Mouse (Mus musculus): Measurements from ENCODE around the gene Map1lc3a. TPM values are rescaled to one million over a fixed set of nuclear protein-coding genes. Genes with fewer than 3 reads are reported as not detected.

The Map1lc3a gene
- polyA plus RNA-seq, 1 experiment: 443 TPM

DNA sequence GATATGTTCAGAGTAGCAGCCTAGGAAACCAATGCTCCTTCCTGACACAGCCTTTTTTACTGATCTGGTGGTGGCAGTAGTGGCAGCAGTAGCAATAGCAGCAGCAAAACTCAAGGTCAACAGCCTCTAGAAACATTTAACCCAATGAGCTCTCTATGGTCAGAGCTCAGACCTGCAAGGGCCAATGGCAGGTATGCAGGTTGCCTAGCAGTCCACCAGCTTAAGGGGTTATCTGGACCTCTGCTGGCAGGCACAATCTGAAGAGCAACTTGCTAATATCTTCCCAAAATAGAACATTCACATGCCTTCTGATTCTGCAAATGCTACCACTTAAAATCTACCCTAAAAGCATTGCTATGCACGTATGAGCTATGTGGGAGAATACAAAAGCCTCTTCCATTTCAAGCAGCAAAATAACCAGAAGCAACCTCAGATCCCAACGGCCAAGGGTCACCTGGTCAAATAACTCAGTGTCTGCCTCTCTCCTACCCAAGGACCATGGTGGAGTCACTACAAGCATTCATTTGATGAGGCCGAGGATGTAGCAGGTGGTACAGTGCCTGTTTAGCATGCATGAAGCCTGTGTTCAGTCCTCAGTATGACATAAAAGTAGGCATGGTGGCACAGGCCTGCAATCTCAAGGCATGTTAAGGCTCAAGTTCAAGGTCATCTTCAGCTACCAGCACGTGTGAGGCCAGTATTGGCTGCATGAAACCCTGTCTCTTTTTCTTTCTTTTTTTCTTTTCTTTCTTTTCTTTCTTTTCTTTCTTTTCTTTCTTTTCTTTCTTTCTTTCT lies 11.6 kb downstream of the Map1lc3a start:
- H3K27ac ChIP-seq (ENCODE audit: insufficient read depth, low read length): no peak overlapping the region
- no peak for DNase-seq
- WGBS: 87% methylated on average over 4 of the region's 4 CpGs
- TF ChIP-seq POLR2A (IDR thresholded peaks at IDR 0.05; ENCODE audit: borderline replicate concordance, insufficient read depth, low read length): no peak
- TF ChIP-seq CTCF (IDR thresholded peaks at IDR 0.05; ENCODE audit: borderline replicate concordance, insufficient read depth, low read depth, low read length): no peak
- H3K4me3 ChIP-seq (replicated peaks; ENCODE audit: insufficient read depth, low read depth, low read length): no peak overlapping the region
- H3K4me1 ChIP-seq (ENCODE audit: control insufficient read depth, insufficient read depth, low read length): peaks cover 3% of the 10 kb centered on the region
- no peaks in the 10 kb centered on the region for H3K27me3 ChIP-seq (ENCODE audit: control insufficient read depth, insufficient read depth, low read length)

DNA sequence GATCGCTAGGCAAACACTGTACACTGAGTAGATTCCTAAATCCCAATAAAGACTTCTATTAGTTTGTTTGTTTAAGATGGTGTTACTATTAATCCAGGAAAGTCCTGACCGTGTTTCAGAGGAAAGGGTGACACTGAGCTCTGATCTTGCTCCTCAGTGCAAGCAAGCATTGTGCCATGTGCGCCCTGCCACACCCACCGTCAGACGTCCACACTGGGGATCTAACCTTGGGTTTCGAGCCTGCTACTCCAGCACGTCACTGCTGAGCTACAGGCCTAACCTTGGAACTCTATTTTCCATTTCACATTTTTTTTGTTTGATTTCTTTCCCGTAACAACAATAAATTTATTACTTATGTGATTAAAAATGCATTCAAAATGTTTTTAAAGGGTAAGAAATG lies 14.0 kb downstream of the Map1lc3a start:
- no peak for DNase-seq
- H3K27ac ChIP-seq (ENCODE audit: insufficient read depth, low read length): no peak overlapping the region
- WGBS: 92% methylated on average over 8 of the region's 8 CpGs
- no peaks in the 10 kb centered on the region for H3K27me3 ChIP-seq (ENCODE audit: control insufficient read depth, insufficient read depth, low read length)
- no peak for TF ChIP-seq POLR2A (IDR thresholded peaks at IDR 0.05; ENCODE audit: borderline replicate concordance, insufficient read depth, low read length)
- TF ChIP-seq CTCF (IDR thresholded peaks at IDR 0.05; ENCODE audit: borderline replicate concordance, insufficient read depth, low read depth, low read length): no peak
- H3K4me3 ChIP-seq (replicated peaks; ENCODE audit: insufficient read depth, low read depth, low read length): no peak overlapping the region
- H3K4me1 ChIP-seq (ENCODE audit: control insufficient read depth, insufficient read depth, low read length): peaks cover 9% of the 10 kb centered on the region

- Histone ChIP-seq H3K27ac (ENCODE audit: insufficient read depth, low read length) (peak overlapping the region; percentile 9; the same call in 1 of the 2 replicates), H3K4me3 (replicated peaks; ENCODE audit: insufficient read depth, low read depth, low read length) (no peak overlapping the region), H3K27me3 (ENCODE audit: control insufficient read depth, insufficient read depth, low read length) (no peaks in the 10 kb centered on the region), H3K4me1 (ENCODE audit: control insufficient read depth, insufficient read depth, low read length) (peaks cover 9% of the 10 kb centered on the region)
- peak; percentile 44 to 73 for DNase-seq
- TF ChIP-seq CTCF (IDR thresholded peaks at IDR 0.05; ENCODE audit: borderline replicate concordance, insufficient read depth, low read depth, low read length) (peak; percentile 24; the same call in 1 of the 2 replicates), POLR2A (IDR thresholded peaks at IDR 0.05; ENCODE audit: borderline replicate concordance, insufficient read depth, low read length) (no peak)
- 14% methylated on average over 2 of the region's 2 CpGs for WGBS
These were observed 17.3 kb downstream of the Map1lc3a start for GRCm38 (mm10) chr2:155293382-155293781.

DNA sequence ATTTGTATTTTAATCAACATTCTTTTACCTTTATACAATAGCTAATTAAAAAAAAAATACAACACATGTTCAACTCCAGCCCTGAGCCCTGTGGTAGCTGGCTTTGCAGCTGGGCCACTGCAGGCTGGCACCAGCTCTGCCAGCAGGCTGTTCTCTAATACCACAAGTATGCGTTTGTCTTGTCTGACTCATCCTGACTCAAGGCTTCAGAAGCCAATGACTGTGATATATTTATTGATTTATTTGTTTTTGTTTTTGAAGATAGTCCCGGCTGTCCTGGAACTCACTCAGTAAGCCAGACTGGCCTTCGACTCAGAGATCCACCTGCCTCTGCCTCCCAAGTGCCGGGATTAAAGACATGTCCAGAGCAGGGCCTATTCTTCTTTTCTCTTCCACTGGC lies 17.8 kb downstream of the Map1lc3a start:
- H3K27ac ChIP-seq (ENCODE audit: insufficient read depth, low read length): no peak overlapping the region
- H3K27me3 ChIP-seq (ENCODE audit: control insufficient read depth, insufficient read depth, low read length): no peaks in the 10 kb centered on the region
- TF ChIP-seq POLR2A (IDR thresholded peaks at IDR 0.05; ENCODE audit: borderline replicate concordance, insufficient read depth, low read length) (no peak), CTCF (IDR thresholded peaks at IDR 0.05; ENCODE audit: borderline replicate concordance, insufficient read depth, low read depth, low read length) (no peak)
- H3K4me3 ChIP-seq (replicated peaks; ENCODE audit: insufficient read depth, low read depth, low read length): no peak overlapping the region
- WGBS: 81% methylated on average over 4 of the region's 4 CpGs
- H3K4me1 ChIP-seq (ENCODE audit: control insufficient read depth, insufficient read depth, low read length): peaks cover 9% of the 10 kb centered on the region
- no peak for DNase-seq

DNA sequence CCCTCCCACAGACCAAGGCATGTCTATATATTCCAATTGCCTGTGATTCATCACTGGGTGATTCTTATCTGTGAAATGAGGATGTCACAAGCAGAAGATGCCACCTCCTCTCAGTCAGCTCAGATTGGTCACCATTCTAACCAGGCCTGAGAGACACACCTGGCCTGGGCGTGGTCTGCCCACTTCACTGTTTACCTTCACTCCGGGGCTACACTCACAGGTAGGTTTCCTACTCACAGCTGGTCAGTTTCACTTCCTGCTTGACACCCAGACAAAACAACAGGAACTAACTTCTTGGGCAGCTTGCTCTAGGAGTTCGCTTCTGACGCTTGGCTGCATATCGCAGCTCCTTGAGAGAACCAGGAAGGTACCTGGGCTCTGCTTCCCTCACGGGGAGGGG lies 19.4 kb downstream of the Map1lc3a start:
- DNase-seq: no peak
- Histone ChIP-seq H3K4me1 (ENCODE audit: control insufficient read depth, insufficient read depth, low read length) (peaks cover 9% of the 10 kb centered on the region), H3K27me3 (ENCODE audit: control insufficient read depth, insufficient read depth, low read length) (no peaks in the 10 kb centered on the region), H3K27ac (ENCODE audit: insufficient read depth, low read length) (no peak overlapping the region), H3K4me3 (replicated peaks; ENCODE audit: insufficient read depth, low read depth, low read length) (no peak overlapping the region)
- WGBS: 98% methylated on average over 6 of the region's 6 CpGs
- no peak for TF ChIP-seq CTCF (IDR thresholded peaks at IDR 0.05; ENCODE audit: borderline replicate concordance, insufficient read depth, low read depth, low read length)
- no peak for TF ChIP-seq POLR2A (IDR thresholded peaks at IDR 0.05; ENCODE audit: borderline replicate concordance, insufficient read depth, low read length)

DNA sequence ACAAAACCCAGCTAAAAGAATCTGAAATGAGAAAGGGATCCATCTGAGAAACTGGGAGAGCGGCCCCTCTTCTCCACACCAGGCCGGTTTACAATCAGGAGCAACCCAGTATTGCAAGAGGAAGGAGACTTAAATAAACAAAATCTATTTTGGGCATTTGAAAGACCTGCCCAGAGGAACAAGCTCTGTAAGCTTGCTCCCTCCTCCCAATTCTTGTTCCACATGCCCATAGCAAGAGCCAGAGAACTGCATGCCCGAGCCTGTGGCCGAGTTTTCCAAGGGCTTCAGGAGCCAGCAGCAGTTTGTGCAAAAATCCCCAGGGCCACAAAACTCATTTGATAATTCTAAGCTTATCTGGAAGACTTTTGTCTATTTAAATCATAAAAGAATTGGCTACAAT lies 23.5 kb downstream of the Map1lc3a start:
- no peak overlapping the region for H3K4me3 ChIP-seq (replicated peaks; ENCODE audit: insufficient read depth, low read depth, low read length)
- TF ChIP-seq CTCF (IDR thresholded peaks at IDR 0.05; ENCODE audit: borderline replicate concordance, insufficient read depth, low read depth, low read length) (no peak), POLR2A (IDR thresholded peaks at IDR 0.05; ENCODE audit: borderline replicate concordance, insufficient read depth, low read length) (no peak)
- DNase-seq: no peak

GRCm38 (mm10) chr2:155308936-155309592 lies 33.0 kb downstream of the Map1lc3a start:
- 23% methylated on average over 3 of the region's 3 CpGs for WGBS
- no peak overlapping the region for H3K4me3 ChIP-seq (replicated peaks; ENCODE audit: insufficient read depth, low read depth, low read length)
- H3K27ac ChIP-seq (ENCODE audit: insufficient read depth, low read length): no peak overlapping the region; the same call in 1 of the 2 replicates
- no peaks in the 10 kb centered on the region for H3K4me1 ChIP-seq (ENCODE audit: control insufficient read depth, insufficient read depth, low read length)
- DNase-seq: no peak
- H3K27me3 ChIP-seq (ENCODE audit: control insufficient read depth, insufficient read depth, low read length): no peaks in the 10 kb centered on the region
- no peak for TF ChIP-seq POLR2A (IDR thresholded peaks at IDR 0.05; ENCODE audit: borderline replicate concordance, insufficient read depth, low read length)
- TF ChIP-seq CTCF (IDR thresholded peaks at IDR 0.05; ENCODE audit: borderline replicate concordance, insufficient read depth, low read depth, low read length): peak; percentile 22; the same call in 1 of the 2 replicates

More for the DNA sequence above, 23.5 kb downstream of the Map1lc3a start:
- no peaks in the 10 kb centered on the region for H3K27me3 ChIP-seq (ENCODE audit: control insufficient read depth, insufficient read depth, low read length)
- H3K4me1 ChIP-seq (ENCODE audit: control insufficient read depth, insufficient read depth, low read length): no peaks in the 10 kb centered on the region
- 88% methylated on average over 4 of the region's 4 CpGs for WGBS
- no peak overlapping the region for H3K27ac ChIP-seq (ENCODE audit: insufficient read depth, low read length)

All from cerebellum, adult 2 months (tissue).